Mouse (Mus musculus) liver, postnatal 0 days (tissue): ENCODE measurements at regions not wholly inside any gene's neighbourhood (a gene's known extent, or its start where the extent isn't known, plus 50 kb on each side); places are given as distances from the start of the nearest gene placed in this dataset.

Source experiments
- CTCF ChIP-seq: sonication (generic); IDR thresholded peaks from 2 replicates; pipeline ENCODE4 v1.5.1; 2016; ENCODE audit warnings: antibody characterized with exemption, low read depth
- EP300 ChIP-seq: IDR thresholded peaks from 2 replicates; pipeline ENCODE4 v1.6.1; 2016; ENCODE audit warnings: antibody characterized with exemption, low read depth, mild to moderate bottlenecking

DNA sequence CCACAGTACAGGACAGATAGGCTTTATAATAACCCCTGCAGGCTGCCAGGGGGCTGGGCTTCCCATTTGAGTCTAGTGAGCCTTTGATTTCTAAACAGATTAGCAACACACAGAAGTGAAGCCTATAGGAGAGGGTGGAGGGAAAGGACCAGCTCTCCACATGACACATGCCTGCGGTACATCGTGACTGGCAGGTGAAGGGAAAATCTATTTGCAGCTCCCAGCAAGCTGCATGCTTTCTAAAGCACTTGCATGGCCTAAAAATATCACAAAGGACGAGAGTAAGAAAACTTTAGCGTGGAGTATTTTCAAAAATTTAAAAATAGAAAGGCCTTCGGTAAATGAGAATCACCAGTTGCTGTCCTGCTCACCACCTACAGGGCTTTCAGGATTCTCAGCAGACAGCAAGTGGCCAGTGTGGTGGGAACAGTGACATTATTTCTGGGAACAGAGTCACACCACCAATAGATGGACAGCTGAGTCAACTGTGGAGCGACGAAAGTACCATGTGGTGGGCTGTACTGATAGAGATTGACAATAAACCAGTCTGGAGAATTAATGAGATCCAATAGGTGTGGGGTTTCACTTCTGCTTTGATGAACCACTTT, 105.6 kb downstream of the Mid1ip1 start:
- TF ChIP-seq CTCF: no peak
- TF ChIP-seq EP300: no peak
